ENCODE assay signal across 14 mouse cellular contexts in the genomic region with DNA sequence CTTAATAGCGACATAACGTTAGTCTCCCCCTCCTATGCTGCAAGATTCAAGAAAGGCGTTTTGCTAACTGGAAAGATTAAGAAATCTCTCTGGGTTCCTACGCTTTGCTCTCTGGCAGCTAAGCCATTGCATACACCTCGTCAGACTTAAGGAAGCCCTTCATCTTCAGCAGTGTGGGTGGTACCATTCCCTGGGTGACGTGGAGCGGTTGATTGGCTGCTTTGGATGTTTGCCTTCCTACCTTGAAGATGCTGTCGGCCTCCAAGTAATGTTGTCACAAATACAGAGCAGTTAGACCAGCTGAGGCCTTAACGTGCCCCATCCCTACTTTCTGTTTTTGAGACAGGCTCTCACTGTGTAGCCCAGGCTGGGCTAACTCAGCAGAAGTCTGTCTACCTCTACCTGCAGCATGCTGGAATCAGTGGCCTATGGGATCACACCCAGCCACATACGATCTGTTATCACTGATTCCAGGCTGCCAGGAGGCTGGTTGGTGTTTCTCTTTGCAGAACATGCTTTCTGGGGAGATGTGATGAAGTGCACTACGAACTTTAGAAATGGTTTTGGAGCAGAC.
"Had no signal": no experiment of that assay in that cellular context is flagged by ENCODE, and none has a peak within 500 bp of the region (broad histone marks: within the 10 kb centered on the region; RNA-seq: fewer than 3 reads in every experiment).

No protein-coding gene starts in this region.

- DNase-seq: kidney, adult 2 months; kidney, postnatal 36 days; left cerebral cortex, postnatal 4 days; lung, adult 18-20 months; lung, postnatal 14 days; right cerebral cortex, postnatal 25 days; thymus, postnatal 4 days had no signal

- H3K27ac ChIP-seq: limb, embryonic 13.5 days; liver, embryonic 14.5 days; midbrain, embryonic 10.5 days; midbrain, embryonic 15.5 days; neural tube, embryonic 13.5 days; stomach, postnatal 0 days had no signal

- H3K9me3 ChIP-seq: limb, embryonic 13.5 days; midbrain, embryonic 10.5 days; midbrain, embryonic 15.5 days; neural tube, embryonic 13.5 days had no signal

- H3K4me3 ChIP-seq: limb, embryonic 13.5 days; midbrain, embryonic 10.5 days; midbrain, embryonic 15.5 days; neural tube, embryonic 13.5 days had no signal

- H3K27me3 ChIP-seq: limb, embryonic 13.5 days; midbrain, embryonic 15.5 days; neural tube, embryonic 13.5 days had no signal

- H3K9ac ChIP-seq: limb, embryonic 13.5 days; liver, embryonic 14.5 days; midbrain, embryonic 15.5 days; neural tube, embryonic 13.5 days had no signal

- H3K36me3 ChIP-seq: limb, embryonic 13.5 days; midbrain, embryonic 10.5 days; midbrain, embryonic 15.5 days; neural tube, embryonic 13.5 days had no signal

- H3K4me2 ChIP-seq: limb, embryonic 13.5 days; midbrain, embryonic 15.5 days; neural tube, embryonic 13.5 days had no signal

- ATAC-seq: intestine, embryonic 16.5 days; midbrain, embryonic 15.5 days had no signal
